Mouse (Mus musculus): ENCODE measurements around the gene Rftn2. TPM values are rescaled to one million over a fixed set of nuclear protein-coding genes. Genes with fewer than 3 reads are reported as not detected.

Rftn2 gene
- total RNA-seq, 2 experiments from 2014 or later: 32.7 to 33.0 TPM

- no peak for DNase-seq (ENCODE audit: low spot score in 2 of 2)
Observed at GRCm38 (mm10) chr1:55173720-55174557, 52.6 kb downstream of the Rftn2 start.

GRCm38 (mm10) chr1:55171361-55172325 is 54.9 kb downstream of the Rftn2 start:
- no peak for DNase-seq (ENCODE audit: low spot score in 2 of 2)

- DNase-seq (ENCODE audit: low spot score in 2 of 2): no peak
Observed at GRCm38 (mm10) chr1:55168591-55168990, 58.0 kb downstream of the Rftn2 start.

GRCm38 (mm10) chr1:55167560-55167959 is 59.0 kb downstream of the Rftn2 start:
- no peak for DNase-seq (ENCODE audit: low spot score in 2 of 2)

GRCm38 (mm10) chr1:55164005-55164404 is 62.6 kb downstream of the Rftn2 start:
- DNase-seq (ENCODE audit: low spot score in 2 of 2): no peak

GRCm38 (mm10) chr1:55162781-55163180 is 63.8 kb downstream of the Rftn2 start:
- DNase-seq (ENCODE audit: low spot score in 2 of 2): no peak

- no peak for DNase-seq (ENCODE audit: low spot score in 2 of 2)
Observed at GRCm38 (mm10) chr1:55161895-55162294, 64.7 kb downstream of the Rftn2 start.

GRCm38 (mm10) chr1:55160831-55161638 is 65.5 kb downstream of the Rftn2 start:
- peak in 1 of 2 experiments; percentile 57 for DNase-seq (ENCODE audit: low spot score in 2 of 2)

GRCm38 (mm10) chr1:55160218-55160617 is 66.4 kb downstream of the Rftn2 start:
- DNase-seq (ENCODE audit: low spot score in 2 of 2): no peak

- no peak for DNase-seq (ENCODE audit: low spot score in 2 of 2)
Observed at GRCm38 (mm10) chr1:55158821-55159220, 67.8 kb downstream of the Rftn2 start.

- no peak for DNase-seq (ENCODE audit: low spot score in 2 of 2)
Observed at GRCm38 (mm10) chr1:55158211-55158610, 68.4 kb downstream of the Rftn2 start.

GRCm38 (mm10) chr1:55157329-55157728 is 69.3 kb downstream of the Rftn2 start:
- DNase-seq (ENCODE audit: low spot score in 2 of 2): no peak

- no peak for DNase-seq (ENCODE audit: low spot score in 2 of 2)
Observed at GRCm38 (mm10) chr1:55145556-55145955, 81.0 kb downstream of the Rftn2 start.

- no peak for DNase-seq (ENCODE audit: low spot score in 2 of 2)
Observed at GRCm38 (mm10) chr1:55144338-55144737, 82.2 kb downstream of the Rftn2 start.

GRCm38 (mm10) chr1:55135846-55136245 is 90.7 kb downstream of the Rftn2 start:
- DNase-seq (ENCODE audit: low spot score in 2 of 2): no peak

GRCm38 (mm10) chr1:55134301-55134700 is 92.3 kb downstream of the Rftn2 start:
- no peak for DNase-seq (ENCODE audit: low spot score in 2 of 2)

GRCm38 (mm10) chr1:55133173-55133572 is 93.4 kb downstream of the Rftn2 start:
- DNase-seq (ENCODE audit: low spot score in 2 of 2): no peak

- DNase-seq (ENCODE audit: low spot score in 2 of 2): no peak
Observed at GRCm38 (mm10) chr1:55132308-55132707, 94.3 kb downstream of the Rftn2 start.

- DNase-seq (ENCODE audit: low spot score in 2 of 2): peak; percentile 21 to 35
Observed at GRCm38 (mm10) chr1:55131424-55132014, 95.1 kb downstream of the Rftn2 start.

GRCm38 (mm10) chr1:55130943-55131401 is 95.6 kb downstream of the Rftn2 start, which contains the start of gene Mob4:
TSS of gene Mob4 (plus strand) at chr1:55131231.
- DNase-seq (ENCODE audit: low spot score in 2 of 2): peak; percentile 91
